Mouse (Mus musculus): Measurements from ENCODE around the gene Musk.

Musk gene

DNA sequence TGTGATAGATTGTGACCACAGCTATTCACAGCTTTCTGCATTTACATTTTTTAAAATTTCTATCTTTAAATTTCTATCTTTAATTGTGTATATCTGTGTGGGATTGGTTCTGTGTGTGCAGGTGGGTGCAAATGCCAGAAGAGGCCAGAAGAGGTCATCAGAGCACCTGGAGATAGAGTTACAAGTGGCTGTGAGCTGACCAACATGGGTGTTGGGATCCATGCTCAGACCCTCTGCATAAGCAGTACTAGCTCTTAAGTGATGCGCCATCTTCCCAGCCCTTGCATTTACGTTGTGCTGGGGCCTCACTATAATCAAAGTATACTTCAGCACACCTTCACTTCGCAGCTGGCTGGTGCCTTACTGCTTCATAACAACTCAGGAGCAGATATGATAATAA lies 129.8 kb downstream of the Musk start:
- DNase-seq (ENCODE audit: low spot score), result no peak

DNA sequence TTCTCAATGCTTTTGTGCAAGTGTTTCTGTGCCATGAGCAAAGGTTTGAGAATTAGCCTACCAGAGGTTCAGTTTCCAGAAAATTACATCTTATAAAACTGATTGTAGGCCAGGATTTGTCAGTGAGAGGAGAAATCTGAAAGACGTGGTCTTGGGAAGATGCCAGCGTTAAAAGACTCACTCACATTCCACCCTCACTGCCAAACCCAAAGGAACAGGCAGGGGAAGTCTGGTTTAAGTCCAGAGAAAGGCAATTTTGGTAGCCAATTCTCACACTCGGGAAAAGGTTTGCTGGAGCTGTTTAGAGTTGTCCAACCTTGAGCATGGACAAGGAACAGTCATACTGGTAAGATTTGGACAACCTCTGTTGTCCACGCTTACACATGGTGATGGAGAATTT lies 131.6 kb downstream of the Musk start:
- no peak for DNase-seq (ENCODE audit: low spot score)

DNA sequence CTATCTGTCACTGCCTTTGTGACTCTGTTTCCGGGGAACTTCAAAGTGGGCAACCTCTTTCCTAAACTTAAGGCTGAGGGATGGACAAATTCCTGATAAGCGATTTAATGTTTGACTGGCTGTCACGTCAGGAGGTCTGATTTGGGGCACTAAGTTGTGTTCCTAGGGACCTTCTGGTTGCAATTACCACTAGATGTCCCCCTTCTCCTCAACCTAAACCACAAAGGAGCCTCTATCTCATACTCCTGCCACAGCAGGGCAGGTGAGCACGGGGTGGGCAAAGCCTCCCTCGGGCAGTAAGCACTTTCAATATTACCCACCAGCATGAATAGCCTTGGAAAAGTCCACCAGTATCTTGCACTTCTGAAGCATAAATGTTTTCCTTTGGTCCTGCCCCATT lies 133.5 kb downstream of the Musk start:
- no peak for DNase-seq (ENCODE audit: low spot score)

DNA sequence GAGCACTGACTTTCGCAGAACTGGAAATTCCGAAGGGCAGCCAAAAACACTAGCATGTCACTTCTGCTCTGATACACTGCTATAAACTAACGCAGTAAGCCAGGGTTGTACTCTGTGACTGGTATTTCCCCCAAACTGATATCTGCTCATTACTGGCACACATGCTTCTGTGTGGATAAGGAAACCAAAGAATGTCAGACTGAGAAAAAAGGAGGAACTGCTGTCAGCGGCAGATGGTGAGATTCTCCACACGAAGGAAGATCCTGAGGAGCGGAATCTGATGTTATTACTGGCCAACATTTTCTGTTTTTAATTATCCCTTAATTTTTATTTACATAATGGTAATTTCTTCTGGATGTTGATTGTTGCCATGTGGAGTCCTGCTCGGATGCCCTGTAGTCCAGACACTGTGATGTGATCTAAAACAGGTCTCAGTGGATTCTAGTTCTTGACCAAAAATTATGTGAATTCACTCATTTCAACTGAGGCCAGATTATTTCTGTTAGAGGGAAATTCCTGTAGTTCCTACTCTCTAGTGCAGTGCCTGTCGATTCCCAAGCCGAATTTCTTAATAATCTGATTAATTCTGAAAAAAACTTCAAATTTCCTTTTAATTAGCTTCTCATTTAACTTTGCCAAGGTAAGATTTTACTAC lies 137.6 kb downstream of the Musk start:
- DNase-seq (ENCODE audit: low spot score), result no peak
